Mouse (Mus musculus) cerebellum, postnatal 25 days (tissue): ENCODE measurements at regions not wholly inside any gene's neighbourhood (a gene's known extent, or its start where the extent isn't known, plus 50 kb on each side); places are given as distances from the start of the nearest gene placed in this dataset.
A peak's percentile ranks its signal among the peaks of the same experiment; 100 is the strongest.

Source experiments
- DNase-seq, 2 experiments: peaks; one replicate each; pipeline ENCODE4 v3.0.0; 2021; ENCODE audit warnings: mixed read lengths in 2 of 2

DNA sequence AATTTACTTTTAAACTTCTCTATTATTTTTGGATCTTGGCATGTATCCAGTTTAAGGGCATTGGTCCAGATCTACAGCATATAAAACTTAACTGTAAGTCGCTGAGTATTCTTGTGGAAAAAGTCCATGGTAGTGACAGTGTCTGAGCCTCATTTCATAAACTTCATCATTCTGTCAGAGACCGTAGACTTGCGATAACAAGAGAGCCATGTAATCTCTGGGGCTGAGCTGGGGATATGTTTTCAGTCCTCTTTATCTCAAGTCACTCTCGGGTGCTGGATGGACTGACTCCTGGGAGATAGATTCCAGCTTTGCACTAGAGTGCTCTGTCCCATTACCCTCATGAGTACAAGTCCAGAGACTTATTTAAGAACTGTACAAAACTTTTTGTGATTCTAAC lies 362.0 kb downstream of the Fat4 start:
- no peak for DNase-seq

- DNase-seq: no peak
These were observed 362.6 kb downstream of the Fat4 start for GRCm38 (mm10) chr3:39249224-39249892.

- DNase-seq: peak; percentile 81 to 85
These were observed 366.3 kb downstream of the Fat4 start for GRCm38 (mm10) chr3:39253076-39253475.

DNA sequence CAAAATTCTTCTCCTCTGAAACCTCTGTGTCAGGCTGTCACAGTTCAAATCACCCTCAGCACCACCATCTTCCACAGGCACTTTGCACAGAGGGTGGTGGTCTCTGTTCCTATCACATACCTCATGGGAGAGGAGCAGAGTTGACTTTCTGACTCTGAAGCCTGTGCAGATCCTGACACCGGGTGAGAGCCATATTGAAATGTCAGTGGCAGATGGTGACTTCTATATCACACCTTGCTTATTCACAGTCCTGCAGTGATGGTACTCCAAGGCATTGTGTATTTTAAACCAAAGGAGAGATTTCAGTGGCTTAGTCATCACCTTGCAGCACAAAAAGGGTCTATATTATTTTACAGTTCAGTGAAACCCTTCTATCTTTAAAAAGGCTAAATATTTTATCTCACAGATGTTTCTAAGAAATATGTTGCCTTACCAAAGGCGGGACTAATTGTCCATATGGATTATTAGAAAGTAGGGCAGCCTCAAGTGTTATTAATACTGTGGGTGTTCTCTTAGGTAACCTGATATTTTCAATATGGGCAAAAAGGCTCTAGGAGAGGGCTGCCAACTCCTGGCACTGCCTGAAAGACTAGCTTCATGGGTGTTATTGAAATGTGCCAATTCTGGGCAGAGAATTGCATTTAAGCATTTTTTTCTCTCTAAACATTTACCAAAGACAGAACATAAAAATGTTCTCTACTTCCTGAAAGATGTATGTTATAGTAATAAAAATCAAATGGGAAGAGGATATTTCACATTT lies 378.1 kb downstream of the Fat4 start:
- DNase-seq: peak; percentile 33 to 56

- DNase-seq: peak; percentile 44 to 67
These were observed 378.9 kb downstream of the Fat4 start for GRCm38 (mm10) chr3:39265606-39266005.

DNA sequence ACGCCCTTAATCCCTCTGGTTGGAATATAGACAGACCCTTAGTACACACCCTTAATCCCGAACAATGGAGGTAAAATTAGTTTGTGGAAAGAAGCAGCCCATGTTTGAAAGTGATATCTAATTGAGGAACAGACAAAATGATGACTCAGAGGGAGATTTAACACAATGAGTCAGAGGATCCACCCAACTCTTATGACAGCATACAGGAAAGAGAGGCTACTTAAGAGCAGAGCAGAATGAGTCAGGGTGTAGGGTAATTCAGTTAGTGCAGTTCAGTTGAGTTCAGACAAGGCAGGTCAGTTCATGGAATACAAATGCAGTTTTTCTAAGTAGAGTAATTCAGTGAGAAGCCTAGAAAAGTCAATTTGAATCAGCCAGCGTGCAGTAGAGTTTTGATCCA lies 382.6 kb downstream of the Fat4 start:
- no peak for DNase-seq

- DNase-seq: no peak
These were observed 385.9 kb downstream of the Fat4 start for GRCm38 (mm10) chr3:39272616-39273015.

- DNase-seq: no peak
These were observed 390.2 kb downstream of the Fat4 start for GRCm38 (mm10) chr3:39276897-39277296.

DNA sequence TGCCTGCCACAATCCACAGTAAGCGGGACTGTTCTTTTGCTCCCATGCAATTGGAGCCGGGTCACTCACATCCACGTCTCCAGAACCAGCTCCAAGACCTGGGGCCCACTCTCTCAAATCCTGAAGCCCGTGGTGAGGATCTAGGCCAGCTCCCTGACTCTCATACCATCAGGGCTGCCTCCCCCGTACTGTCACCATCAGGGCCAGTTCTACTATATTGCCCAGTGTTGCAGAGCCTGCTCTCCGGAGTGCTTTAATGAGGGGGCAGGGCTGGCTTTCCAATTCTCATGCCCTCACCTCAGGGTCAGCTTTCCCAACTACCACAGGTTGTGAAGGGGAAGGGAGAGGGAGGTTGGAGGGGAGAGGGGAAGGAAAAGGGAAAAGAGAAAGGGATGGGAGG lies 390.6 kb downstream of the Fat4 start:
- no peak for DNase-seq

DNA sequence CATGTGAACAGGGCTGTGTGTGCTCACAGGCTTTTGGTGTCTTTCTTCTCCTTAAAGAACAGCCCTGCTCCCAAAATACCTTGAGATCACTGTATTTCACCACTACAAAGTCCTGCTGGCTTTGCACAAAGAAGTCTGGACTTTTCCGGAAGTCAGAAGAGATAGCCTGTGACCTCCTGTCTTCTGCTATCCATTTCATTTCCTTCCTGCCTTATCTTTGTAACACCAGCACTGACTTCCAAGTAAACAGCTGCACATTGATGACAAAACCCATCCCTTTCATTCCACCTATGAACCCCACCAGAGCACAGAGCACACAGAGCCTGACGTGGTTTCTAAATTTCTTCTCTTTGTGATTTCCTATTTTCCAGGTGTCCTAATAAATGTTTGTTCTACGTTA lies 408.5 kb downstream of the Fat4 start:
- DNase-seq: no peak

- no peak for DNase-seq
These were observed 409.5 kb downstream of the Fat4 start for GRCm38 (mm10) chr3:39296257-39296656.

DNA sequence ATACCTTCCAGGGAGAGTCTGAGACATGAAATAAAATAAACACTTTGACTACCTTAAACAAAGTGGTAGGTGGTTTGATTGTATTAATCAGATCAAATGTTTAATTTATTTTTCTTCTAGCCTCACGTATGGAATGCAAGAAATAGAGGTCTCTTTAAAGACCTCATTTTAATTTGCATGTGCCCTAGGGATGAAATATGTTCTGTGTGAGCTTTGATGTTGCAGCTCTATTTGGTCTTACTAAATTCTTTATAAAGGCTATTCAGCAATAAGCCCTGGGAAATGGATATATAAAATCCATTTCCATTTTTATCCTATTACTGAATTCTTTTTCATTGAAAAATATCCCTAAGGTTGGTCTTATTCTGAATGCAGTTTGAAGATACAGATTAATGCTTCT lies 422.7 kb downstream of the Fat4 start:
- no peak for DNase-seq

- DNase-seq: no peak
These were observed 426.8 kb downstream of the Fat4 start for GRCm38 (mm10) chr3:39313563-39313962.

GRCm38 (mm10) chr3:39320851-39321250 lies 434.1 kb downstream of the Fat4 start:
- DNase-seq: no peak

DNA sequence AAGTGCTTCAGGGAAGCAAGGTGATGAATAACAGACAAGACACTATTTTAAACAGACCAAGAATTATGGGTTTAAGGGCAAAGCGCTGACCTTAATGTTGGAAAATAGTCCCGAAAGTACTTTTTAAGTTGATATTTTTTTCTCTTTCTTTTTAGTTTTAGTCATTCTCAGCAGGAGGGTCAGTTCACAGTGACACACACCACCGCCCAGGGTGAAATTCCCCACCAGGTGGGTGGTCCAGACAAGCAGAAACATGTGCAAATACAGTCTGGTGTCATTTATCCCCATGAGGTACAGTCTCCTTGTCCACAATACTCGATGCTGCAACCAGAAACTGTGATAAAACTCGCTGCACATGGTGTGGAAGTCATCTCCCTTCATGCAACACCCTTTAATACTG lies 435.5 kb downstream of the Fat4 start:
- DNase-seq: no peak

DNA sequence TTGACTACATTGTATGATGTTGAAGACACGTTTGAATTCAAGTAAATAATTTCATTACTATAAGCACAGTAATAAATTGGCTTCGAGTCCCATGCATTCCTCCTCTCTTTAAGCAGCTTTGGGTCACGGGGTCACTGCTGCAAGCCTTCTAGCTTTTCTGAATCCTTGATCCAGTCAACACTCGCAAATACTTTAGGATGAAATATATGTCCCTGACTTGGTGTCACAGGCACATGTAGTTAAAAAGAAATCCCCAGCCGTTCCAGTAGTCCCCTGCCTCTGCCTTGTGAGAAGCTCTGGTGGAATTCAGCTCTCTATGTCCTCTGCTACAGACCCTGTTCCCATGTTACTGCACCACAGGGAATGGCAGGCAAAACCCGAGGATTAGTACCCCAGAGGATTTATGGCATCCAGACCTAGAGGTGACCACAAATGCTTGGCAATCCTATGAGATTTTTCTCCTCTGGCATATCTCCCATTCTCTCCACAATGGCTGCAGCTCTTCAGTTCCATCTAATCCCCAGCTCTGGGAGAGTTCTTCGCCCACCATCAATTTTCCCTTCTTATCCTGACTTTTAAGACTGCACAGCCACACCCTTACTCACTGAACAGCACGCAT lies 449.0 kb downstream of the Fat4 start:
- DNase-seq: no peak

DNA sequence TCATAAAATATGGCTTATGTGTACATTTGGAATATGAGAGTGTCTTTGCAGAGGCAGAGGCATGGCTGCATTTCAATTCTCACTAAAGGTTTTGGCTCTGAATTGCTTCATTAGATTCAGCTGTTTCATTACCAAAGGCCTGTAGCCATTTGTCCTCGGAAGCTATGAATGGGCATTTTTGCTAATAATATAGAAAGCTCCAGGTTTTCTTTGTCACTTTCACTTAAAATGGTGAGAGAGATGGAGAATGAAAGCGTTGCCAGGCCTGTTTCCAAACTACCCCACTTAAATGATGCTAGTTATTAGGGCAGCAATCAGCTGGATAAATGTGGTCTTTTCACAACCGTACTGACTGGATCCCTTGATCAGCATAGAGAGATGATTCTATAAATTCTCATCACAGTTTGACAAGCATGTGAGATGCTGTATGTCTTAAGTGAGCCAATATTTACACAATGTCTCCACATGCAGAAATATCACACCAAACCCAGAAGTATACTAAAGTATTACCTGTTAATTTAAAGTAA lies 454.5 kb downstream of the Fat4 start:
- no peak for DNase-seq

DNA sequence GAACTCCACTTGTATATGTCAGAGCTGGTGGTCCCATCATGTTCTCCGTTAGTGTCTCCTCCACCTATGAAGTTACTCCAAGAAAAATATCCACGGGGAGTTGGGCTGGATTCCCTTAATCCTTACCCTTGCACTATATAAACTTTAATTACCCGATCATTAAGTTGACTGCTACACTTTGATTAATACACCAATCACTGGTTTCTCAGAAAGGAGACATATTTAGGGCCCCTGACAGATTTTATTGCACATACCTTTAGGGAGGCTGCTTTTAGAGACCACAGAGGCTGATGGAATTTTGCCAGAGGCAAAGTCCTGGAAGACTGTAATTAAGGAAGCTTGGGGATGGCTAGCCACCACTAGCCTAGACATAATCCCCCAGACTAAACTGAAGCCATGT lies 457.3 kb downstream of the Fat4 start:
- no peak for DNase-seq

DNA sequence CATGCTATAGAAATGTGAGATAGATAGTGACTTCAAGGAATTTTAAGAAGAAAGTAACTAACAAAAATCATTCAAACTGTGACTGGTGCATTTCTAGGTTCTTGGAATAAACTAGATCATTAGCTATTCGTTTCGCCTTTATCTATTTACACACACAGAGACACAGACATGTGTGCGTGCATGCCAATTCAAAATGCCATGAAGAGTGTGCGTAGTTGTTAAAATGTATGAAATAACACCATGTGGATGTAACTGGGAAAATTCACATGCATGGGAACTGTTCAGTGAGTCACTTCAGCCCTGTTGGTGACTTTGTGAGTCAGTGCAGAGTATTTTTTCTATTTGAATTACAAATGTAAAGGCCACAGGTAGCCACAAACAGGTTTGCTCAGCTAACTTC lies 460.8 kb downstream of the Fat4 start:
- no peak for DNase-seq

- DNase-seq: no peak
These were observed 470.3 kb downstream of the Fat4 start for GRCm38 (mm10) chr3:39357012-39357411.

- DNase-seq: no peak
These were observed 473.5 kb downstream of the Fat4 start for GRCm38 (mm10) chr3:39360278-39360677.

- DNase-seq: no peak
These were observed 484.2 kb downstream of the Fat4 start for GRCm38 (mm10) chr3:39370926-39371325.

DNA sequence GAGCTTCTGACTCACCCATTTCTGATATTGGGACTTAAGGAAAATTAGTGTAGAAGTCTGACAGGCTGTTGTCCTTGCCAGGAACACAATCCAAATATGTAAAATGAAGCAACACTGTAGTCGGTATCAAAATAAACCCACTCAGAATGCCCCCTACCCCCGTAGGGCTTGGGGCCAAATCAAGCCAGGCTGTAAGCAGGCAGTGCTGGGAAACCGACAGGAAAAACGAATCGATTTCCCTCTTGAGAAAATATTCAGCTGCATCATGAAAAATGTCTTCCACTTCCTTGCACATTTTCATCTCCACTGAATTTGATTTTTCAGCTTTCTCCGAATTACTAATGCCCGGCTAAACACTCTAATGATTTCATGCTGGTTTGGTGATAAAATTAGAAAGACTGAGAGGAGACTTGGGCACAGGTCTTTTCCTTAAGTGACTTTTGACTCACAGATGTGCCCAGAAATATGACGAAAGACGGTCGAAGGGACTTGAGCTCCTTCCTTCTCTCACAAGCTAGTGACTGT lies 485.7 kb downstream of the Fat4 start:
- DNase-seq: peak in 1 of 2 experiments; percentile 5

GRCm38 (mm10) chr3:39375465-39375864 lies 488.7 kb downstream of the Fat4 start:
- no peak for DNase-seq
